Mouse (Mus musculus) left cerebral cortex, adult 8-10 months (tissue): ENCODE measurements around the gene Mapk8. TPM values are rescaled to one million over a fixed set of nuclear protein-coding genes. Genes with fewer than 3 reads are reported as not detected.

Experiments used
- DNase-seq, 2 experiments: peaks; one replicate each; pipeline ENCODE4 v3.0.0; 2022; ENCODE audit warnings: low spot score in 2 of 2
- total RNA-seq, 4 experiments: library from RNA; stranded (reverse); gene quantifications; 2 replicates each; pipeline ENCODE4 v1.2.4; 2022

Mapk8 gene
- total RNA-seq, 4 experiments from 2014 or later = 90.8 to 104 (median 96.4) TPM

DNA sequence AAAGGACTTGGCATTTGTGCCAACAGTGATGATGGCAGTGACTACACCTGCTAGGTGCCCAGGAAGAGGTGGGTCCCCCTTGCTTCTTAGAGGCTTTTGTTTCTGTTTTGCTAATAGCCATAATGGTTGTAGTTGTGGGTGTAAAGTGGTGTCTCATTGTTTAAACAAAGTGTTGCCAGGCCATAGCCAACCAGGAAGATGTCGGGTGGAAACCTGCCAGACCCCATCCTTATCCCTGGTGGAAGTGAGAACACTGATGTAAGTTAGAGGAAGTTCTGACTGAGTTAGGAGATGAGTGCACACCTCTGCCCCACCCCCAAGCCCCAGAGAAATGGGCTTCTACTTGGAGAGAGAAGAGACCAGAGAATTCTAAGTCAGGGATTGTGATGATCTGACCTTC lies 98.8 kb downstream of the Mapk8 start:
- DNase-seq = no peak

DNA sequence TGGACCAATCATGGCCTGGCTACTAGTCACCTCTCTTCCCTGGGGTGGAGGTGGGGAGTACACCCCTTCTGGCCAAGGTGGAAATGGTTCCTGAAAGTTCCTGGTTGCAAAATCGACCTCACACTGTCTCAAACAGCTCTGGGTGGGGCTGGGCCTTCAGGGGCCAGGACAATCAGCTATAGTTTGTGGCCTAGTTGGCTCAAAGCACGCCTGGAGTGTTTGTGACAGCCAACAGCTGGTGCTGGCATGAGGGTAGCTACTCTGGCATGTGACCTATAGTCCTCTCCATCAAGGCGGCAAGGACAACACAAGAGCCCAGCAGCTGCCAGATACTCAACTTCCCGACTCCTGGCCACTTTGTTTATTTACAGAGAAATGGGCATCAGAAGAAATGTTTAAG lies 99.2 kb downstream of the Mapk8 start:
- DNase-seq = no peak

DNA sequence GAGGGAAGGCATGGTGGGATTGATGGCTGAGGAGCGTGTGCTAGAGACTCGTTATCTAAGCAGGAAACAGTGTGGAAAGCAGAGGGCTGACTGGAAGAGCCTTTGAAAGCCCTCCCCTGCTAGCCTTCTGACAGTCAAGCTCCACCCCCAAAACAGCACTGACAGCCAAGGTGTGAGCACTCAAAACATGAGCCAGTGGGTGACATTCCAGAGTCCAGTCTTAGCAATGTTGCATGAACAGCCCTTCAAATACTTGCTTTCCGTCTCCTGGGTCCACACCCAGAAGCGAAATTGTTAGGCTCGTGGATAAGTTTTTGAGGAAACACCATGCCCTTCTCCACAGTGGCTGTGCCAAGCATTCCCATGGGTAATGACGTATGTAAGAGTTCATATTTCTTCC lies 100.4 kb downstream of the Mapk8 start:
- DNase-seq = no peak

DNA sequence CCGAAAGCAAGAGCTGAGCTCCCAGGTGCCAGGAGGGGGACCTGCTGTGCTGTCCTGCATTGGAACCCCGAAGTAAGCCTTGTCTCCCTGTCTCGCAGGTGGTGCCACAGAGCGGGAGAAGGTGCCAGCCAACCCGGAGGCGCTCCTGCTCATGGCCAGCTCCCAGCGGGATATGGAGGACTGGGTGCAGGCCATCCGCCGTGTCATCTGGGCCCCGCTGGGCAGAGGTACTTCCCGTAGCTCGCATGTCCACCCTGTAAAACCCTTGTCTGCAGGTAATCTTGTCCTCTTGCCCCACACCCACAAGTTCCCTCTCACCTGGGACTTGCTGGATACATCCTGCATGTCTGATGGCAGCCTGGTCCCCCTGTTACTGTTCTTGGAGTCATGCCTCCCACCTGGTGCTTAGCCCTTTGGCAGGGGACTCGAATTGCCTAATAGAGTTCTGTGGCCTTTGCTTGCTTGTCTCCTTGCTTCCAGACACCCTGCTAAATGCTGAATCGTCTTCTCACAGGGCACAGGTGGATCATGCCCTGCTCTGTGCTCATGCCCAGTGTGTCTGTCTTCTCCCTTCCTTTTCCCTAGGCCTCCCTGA lies 103.7 kb downstream of the Mapk8 start:
- no peak for DNase-seq

DNA sequence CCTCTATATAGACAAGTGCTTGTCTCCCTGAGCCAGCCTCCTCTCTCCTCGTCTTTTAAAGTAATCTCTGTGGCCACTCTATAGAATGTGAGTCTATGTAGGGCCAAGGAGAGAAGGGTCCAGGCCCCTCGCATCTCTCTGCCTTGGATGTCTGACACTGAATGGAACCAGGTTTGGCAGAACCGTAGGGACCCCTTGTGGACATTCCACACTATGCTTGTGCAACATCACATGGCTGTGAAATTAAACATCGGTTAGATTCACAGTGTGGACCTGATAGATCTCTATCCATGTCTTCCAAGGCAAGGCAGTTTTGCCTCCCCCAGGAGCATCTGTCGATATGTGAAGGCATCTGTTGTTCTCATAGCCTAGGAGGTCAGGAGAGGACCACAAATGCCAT lies 108.3 kb downstream of the Mapk8 start:
- no peak for DNase-seq

DNA sequence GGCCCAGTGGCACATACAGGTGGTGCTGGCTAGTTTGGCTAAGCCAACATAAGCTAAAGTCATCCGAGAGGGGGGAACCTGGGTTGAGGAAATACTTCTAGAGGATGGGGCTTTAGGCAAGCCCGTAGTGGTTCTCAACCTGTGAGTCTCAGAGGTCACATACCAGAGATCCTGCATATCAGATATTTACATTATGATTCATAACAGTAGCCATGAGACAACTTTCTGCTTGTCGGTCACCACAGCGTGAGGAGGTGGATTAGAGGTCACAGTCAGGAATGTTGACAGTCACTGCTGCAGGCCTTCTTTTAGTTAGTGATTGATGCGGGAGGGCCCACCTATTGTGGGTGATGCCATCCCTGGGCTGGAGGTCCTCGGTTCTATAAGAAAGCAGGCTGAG lies 111.2 kb downstream of the Mapk8 start:
- no peak for DNase-seq

DNA sequence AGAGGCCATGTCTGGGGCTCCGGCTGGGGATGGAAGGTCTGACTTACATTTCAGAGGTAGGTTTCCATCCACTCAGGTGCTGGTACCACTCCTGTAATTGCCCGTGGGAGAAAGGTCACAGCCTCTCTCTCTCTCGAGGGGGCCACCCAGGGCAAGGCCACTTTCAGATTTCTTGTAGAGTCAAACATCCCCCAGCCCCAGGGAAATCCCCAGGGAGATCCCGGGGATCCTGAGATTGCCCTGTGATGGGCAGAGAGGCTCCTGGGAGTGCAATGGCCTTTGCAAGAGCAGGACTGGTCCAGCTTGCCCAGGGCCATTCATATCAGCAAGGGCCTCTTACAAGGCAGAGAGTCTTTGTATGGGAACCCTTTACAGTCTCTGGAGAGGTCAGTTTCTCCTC lies 112.6 kb downstream of the Mapk8 start:
- no peak for DNase-seq

DNA sequence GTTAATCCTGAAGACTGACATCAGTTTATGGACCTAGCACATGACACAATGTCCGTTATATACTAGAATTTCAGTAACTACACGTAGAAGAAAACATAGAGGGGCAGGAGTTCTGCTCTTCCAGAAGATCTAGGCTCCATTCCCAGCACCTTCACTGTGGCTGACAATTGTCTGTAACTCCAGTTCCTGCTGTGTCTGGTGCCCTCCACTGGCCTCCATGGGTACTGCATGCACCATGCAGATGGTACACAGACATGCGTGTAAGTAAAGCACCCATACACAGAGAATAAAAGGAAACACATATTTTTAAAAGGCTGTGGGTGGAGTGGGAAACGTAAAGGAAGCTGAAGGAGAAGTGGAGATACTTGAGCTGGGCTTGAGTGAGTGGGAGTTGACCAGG lies 113.1 kb downstream of the Mapk8 start:
- no peak for DNase-seq

DNA sequence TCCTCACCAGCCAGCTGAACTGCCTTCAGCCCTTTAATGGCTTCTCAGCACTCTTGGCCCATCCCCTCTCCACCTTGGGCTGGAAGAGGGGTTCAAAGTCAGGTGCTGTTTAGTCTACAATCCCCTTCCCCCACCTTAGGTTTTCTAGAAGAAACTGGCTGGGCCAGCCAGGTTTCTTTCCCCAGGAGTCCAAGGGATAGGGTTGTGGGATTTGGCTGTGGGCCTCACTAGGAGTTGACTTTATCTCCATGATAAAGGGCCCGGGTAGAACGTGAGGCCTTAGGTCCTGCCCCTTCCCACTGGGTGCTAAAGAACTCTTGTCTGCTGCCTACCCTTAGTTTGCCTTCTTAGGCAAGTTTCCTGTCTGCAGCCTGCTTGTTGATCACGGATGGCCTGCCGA lies 115.3 kb downstream of the Mapk8 start:
- DNase-seq = no peak

DNA sequence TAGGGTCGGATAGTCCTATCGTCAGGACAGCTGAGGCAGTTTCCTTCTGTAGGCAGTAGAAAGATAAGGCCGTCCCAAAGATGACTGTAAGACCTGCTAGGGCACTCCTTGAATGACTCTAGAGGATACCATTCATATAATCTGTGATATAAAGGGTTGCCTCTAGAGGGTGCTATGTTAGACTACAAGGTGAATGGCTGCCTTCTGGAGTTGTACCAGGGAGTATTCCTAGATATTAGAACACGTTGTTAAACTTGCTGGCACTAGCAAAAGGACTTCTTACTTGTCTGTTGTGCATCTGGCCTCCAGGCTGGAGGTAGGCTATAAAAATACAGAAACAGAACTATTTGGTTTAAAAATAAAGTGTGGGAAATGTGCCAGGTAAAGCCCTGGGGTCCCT lies 116.0 kb downstream of the Mapk8 start:
- DNase-seq = no peak

DNA sequence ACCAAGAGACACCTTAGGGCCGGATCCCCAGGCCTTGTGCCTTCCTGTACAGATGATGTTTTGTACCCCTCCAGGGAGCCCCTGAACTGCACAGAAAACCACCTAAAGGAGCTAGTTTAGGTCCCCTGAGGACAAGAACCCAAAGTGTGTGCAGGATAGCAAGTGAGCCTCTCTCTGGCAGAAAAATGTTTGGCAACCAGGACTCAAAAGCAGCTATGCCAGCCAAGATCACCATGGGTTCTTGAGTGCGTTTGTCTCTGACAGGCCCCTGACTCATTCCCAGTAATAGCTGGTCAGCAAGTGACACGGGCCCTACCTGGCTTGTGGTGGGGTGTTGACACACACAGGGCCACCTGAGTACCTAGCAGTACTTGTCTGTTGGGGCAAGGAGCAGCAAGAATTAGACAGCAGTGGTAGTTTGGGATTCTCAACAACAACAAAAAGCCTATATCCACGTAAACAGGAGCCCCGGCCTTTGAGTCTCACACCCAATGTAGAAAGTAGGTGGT lies 117.6 kb downstream of the Mapk8 start:
- DNase-seq = no peak

DNA sequence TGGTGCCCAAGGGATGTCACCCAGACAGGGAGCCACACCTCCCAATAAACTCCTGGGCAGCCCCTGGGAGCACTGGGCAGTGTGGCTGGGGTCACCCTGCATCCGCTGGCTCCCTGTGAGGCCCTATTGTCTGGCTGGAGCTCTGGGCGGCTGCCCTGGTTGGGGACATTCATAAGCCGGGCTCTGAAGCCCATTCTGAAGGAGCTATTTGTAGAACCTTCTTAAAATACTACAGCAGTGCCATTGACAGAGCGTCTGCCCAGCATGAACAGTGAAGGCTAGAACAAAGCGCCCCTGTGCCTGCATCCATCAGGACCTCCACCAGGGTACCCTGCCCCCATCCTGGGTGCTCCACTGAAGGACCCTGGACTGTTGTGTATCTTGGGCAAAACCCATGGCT lies 118.6 kb downstream of the Mapk8 start:
- DNase-seq = peak in 1 of 2 experiments; percentile 39

Other genes starting within 250 kb of the Mapk8 start
- gene Arhgap22, start 233.1 kb downstream of the Mapk8 start, total RNA-seq = 10 to 100 TPM in 3 of 4 experiments, 1 to 10 TPM in 1; 9.7 to 16.7 (median 12.5) TPM
- 1 to 10 TPM in 1 of 4 experiments, under 1 TPM in 3; 0.61 to 1.1 (median 0.79) TPM for gene Frmpd2, start 24.5 kb upstream of the Mapk8 start, total RNA-seq
- under 1 TPM; 0.28 to 0.66 (median 0.50) TPM for gene Ptpn20, start 142.0 kb upstream of the Mapk8 start, total RNA-seq